17 mouse cellular contexts compared by ENCODE assay signal in genomic region chr2:153597626-153598025, GRCm38 (mm10). TPM values are rescaled to one million over a fixed set of nuclear protein-coding genes. Genes with fewer than 3 reads are reported as not detected.
DNase-seq lines count a peak whose midpoint lies in the region; ATAC-seq and TF ChIP-seq lines count a peak whose summit lies in the region.
"Had no signal": no experiment of that assay in that cellular context is flagged by ENCODE, and none has a peak within 500 bp of the region (broad histone marks: within the 10 kb centered on the region; RNA-seq: fewer than 3 reads in every experiment).

No protein-coding gene starts in this region.

- ATAC-seq in embryonic facial prominence, embryonic 13.5 days (ENCODE audit: insufficient number of reproducible peaks, insufficient read depth, low FRiP score, low TSS enrichment, low read depth) = 0 out of 2 replicates have a peak, but pooled peaks have one; percentile 6
- ATAC-seq: inflammation-experienced regulatory T-cells, adult 6 months had no signal

- H3K9me3 ChIP-seq in embryonic facial prominence, embryonic 13.5 days = no peaks in the 10 kb centered on the region
- no peaks in the 10 kb centered on the region for H3K9me3 ChIP-seq in embryonic facial prominence, embryonic 10.5 days
- H3K9me3 ChIP-seq: limb, embryonic 15.5 days; neural tube, embryonic 12.5 days had no signal

- no peak for TF ChIP-seq CTCF in layer of hippocampus, adult 2 months (conservative IDR thresholded peaks at IDR 0.05)

- no peak overlapping the region for H3K4me2 ChIP-seq in embryonic facial prominence, embryonic 13.5 days
- H3K4me2 ChIP-seq: limb, embryonic 15.5 days; neural tube, embryonic 12.5 days had no signal

- no peak overlapping the region for H3K9ac ChIP-seq in embryonic facial prominence, embryonic 13.5 days
- H3K9ac ChIP-seq: limb, embryonic 15.5 days; neural tube, embryonic 12.5 days had no signal

- no peaks in the 10 kb centered on the region for H3K36me3 ChIP-seq in embryonic facial prominence, embryonic 13.5 days
- H3K36me3 ChIP-seq in embryonic facial prominence, embryonic 10.5 days (replicated peaks) = no peaks in the 10 kb centered on the region
- H3K36me3 ChIP-seq: limb, embryonic 15.5 days; neural tube, embryonic 12.5 days had no signal

- H3K4me3 ChIP-seq in embryonic facial prominence, embryonic 13.5 days = no peak overlapping the region
- H3K4me3 ChIP-seq in embryonic facial prominence, embryonic 10.5 days = no peak overlapping the region
- H3K4me3 ChIP-seq in layer of hippocampus, adult 2 months = no peak overlapping the region
- H3K4me3 ChIP-seq: limb, embryonic 15.5 days; neural tube, embryonic 12.5 days had no signal

- WGBS in embryonic facial prominence, embryonic 13.5 days = 73% methylated on average over 4 of the region's 4 CpGs
- WGBS in embryonic facial prominence, embryonic 10.5 days = 71% methylated on average over 4 of the region's 4 CpGs

- no peaks in the 10 kb centered on the region for H3K27me3 ChIP-seq in embryonic facial prominence, embryonic 13.5 days
- no peaks in the 10 kb centered on the region for H3K27me3 ChIP-seq in embryonic facial prominence, embryonic 10.5 days (replicated peaks; ENCODE audit: low read depth, poor library complexity, severe bottlenecking)
- H3K27me3 ChIP-seq: limb, embryonic 15.5 days; neural tube, embryonic 12.5 days had no signal

- 0 out of 2 replicates have a peak, but pooled peaks cover 4% of the 10 kb centered on the region for H3K4me1 ChIP-seq in embryonic facial prominence, embryonic 13.5 days
- peaks cover 31% of the 10 kb centered on the region for H3K4me1 ChIP-seq in embryonic facial prominence, embryonic 10.5 days

- H3K27ac ChIP-seq in embryonic facial prominence, embryonic 13.5 days = no peak overlapping the region
- H3K27ac ChIP-seq in embryonic facial prominence, embryonic 10.5 days (replicated peaks) = no peak overlapping the region
- no peak overlapping the region for H3K27ac ChIP-seq in layer of hippocampus, adult 2 months
- H3K27ac ChIP-seq: limb, embryonic 15.5 days; neural tube, embryonic 12.5 days had no signal

- DNase-seq in embryonic facial prominence, embryonic 10.5 days (ENCODE audit: low spot score) = no peak
- DNase-seq in 3T3-L1 (ENCODE audit: low read depth, low spot score) = peak; percentile 42
- DNase-seq in adrenal gland, postnatal 10 days = peak; percentile 64
- DNase-seq in kidney, postnatal 36 days = peak; percentile 56 to 60
- no peak for DNase-seq in layer of hippocampus, adult 11-12 months (ENCODE audit: low spot score)
- DNase-seq in layer of hippocampus, adult 2 months (ENCODE audit: low spot score in 2 of 2) = no peak
- DNase-seq in cerebellum, adult 11-12 months = no peak
- DNase-seq: cerebellum, adult 9-10 months; embryo, embryonic 11 days; heart, postnatal 36 days; lung, postnatal 4 days; midbrain, embryonic 14.5 days; thymus, adult 18-20 months had no signal

RNA-seq across cellular contexts. Expression of gene Commd7, which starts 35.0 kb away (rescaled TPM):
- 74.6 and 82.1 TPM in 2 replicates for polyA plus RNA-seq in embryonic facial prominence, embryonic 13.5 days (2015; fragmentation: Nextera tagmentation; extraction: Ambion mirVana)
- 72.2 and 74.3 TPM in 2 replicates for polyA plus RNA-seq in embryonic facial prominence, embryonic 10.5 days (2016; fragmentation: Nextera tagmentation; extraction: Ambion mirVana)
- 10 to 100 TPM; 31.6 to 33.0 TPM for total RNA-seq in adrenal gland, postnatal 10 days (2021)
- total RNA-seq in layer of hippocampus, adult 2 months (2021) = 10 to 100 TPM; 25.2 to 31.0 TPM

RNA-seq across cellular contexts. Expression of gene Dnmt3b, which starts 51.6 kb away (rescaled TPM):
- polyA plus RNA-seq in embryonic facial prominence, embryonic 13.5 days (2015; fragmentation: Nextera tagmentation; extraction: Ambion mirVana) = 10.2 and 10.7 TPM in 2 replicates
- 26.5 and 30.2 TPM in 2 replicates for polyA plus RNA-seq in embryonic facial prominence, embryonic 10.5 days (2016; fragmentation: Nextera tagmentation; extraction: Ambion mirVana)
- 1 to 10 TPM; 4.3 to 6.5 TPM for total RNA-seq in adrenal gland, postnatal 10 days (2021)
- total RNA-seq in layer of hippocampus, adult 2 months (2021) = 1 to 10 TPM; 1.4 to 2.1 TPM

Comparison
In these comparisons a context has a peak if more than half of its experiments do, and no peak if none do; other contexts are left out.
1. DNase-seq: peak in 3T3-L1 (single experiment), adrenal gland, postnatal 10 days (single experiment) and kidney, postnatal 36 days (2 of 2); none in embryonic facial prominence, embryonic 10.5 days (single experiment), layer of hippocampus, adult 11-12 months (single experiment), layer of hippocampus, adult 2 months (0 of 2) and cerebellum, adult 11-12 months (single experiment).